Mouse (Mus musculus) 416B (cell line): Measurements from ENCODE around the gene Rem2.

Source experiments
- DNase-seq: peaks from one replicate; pipeline ENCODE4 v3.0.0; 2011; ENCODE audit warnings: low read depth

Rem2 gene

GRCm38 (mm10) chr14:54443712-54444618 lies 31.9 kb upstream of the Rem2 start:
- no peak for DNase-seq

- no peak for DNase-seq
Observed at GRCm38 (mm10) chr14:54445476-54445875, 30.4 kb upstream of the Rem2 start.

GRCm38 (mm10) chr14:54453566-54453965 lies 22.3 kb upstream of the Rem2 start:
- no peak for DNase-seq

- no peak for DNase-seq
Observed at GRCm38 (mm10) chr14:54454669-54455528, 21.0 kb upstream of the Rem2 start.

- no peak for DNase-seq
Observed at GRCm38 (mm10) chr14:54457907-54458569, 17.9 kb upstream of the Rem2 start.

- DNase-seq, result no peak
Observed at GRCm38 (mm10) chr14:54462146-54462545, 13.8 kb upstream of the Rem2 start.

GRCm38 (mm10) chr14:54463108-54463958 lies 12.6 kb upstream of the Rem2 start:
- peak; percentile 69 for DNase-seq

- DNase-seq, result peak; percentile 91
Observed at GRCm38 (mm10) chr14:54463959-54464292, 12.0 kb upstream of the Rem2 start, which contains the start of gene Lrp10. Gene Lrp10, plus strand, starts transcription at chr14:54464137.

GRCm38 (mm10) chr14:54464293-54465005 lies 11.5 kb upstream of the Rem2 start:
- DNase-seq, result peak; percentile 93

- DNase-seq, result no peak
Observed at GRCm38 (mm10) chr14:54471467-54471866, 4.4 kb upstream of the Rem2 start.

GRCm38 (mm10) chr14:54472671-54473070 lies 3.2 kb upstream of the Rem2 start:
- no peak for DNase-seq

GRCm38 (mm10) chr14:54474744-54475143 lies 1.2 kb upstream of the Rem2 start:
- no peak for DNase-seq

GRCm38 (mm10) chr14:54477172-54477909 lies 1.4 kb downstream of the Rem2 start:
- no peak for DNase-seq

- DNase-seq, result no peak
Observed at GRCm38 (mm10) chr14:54479451-54479920, 3.6 kb downstream of the Rem2 start.

- DNase-seq, result no peak
Observed at GRCm38 (mm10) chr14:54480673-54481072, 4.8 kb downstream of the Rem2 start.

GRCm38 (mm10) chr14:54481402-54481801 lies 5.5 kb downstream of the Rem2 start:
- DNase-seq, result peak; percentile 99

- peak; percentile 74 for DNase-seq
Observed at GRCm38 (mm10) chr14:54482498-54482897, 6.6 kb downstream of the Rem2 start.

- DNase-seq, result no peak
Observed at GRCm38 (mm10) chr14:54485899-54486298, 10.0 kb downstream of the Rem2 start.

GRCm38 (mm10) chr14:54487732-54488131 lies 11.8 kb downstream of the Rem2 start:
- no peak for DNase-seq

GRCm38 (mm10) chr14:54488350-54488749 lies 12.4 kb downstream of the Rem2 start:
- no peak for DNase-seq
